Mouse (Mus musculus) midbrain, embryonic 12.5 days (tissue): ENCODE results near the gene Mllt10. TPM values are rescaled to one million over a fixed set of nuclear protein-coding genes. Genes with fewer than 3 reads are reported as not detected.

ENCODE experiments used
- ATAC-seq: fragments of 200-750 bp; cut with Nextera tagmentation; 2 replicates; pipeline ENCODE4 v1.8.0; 2017; ENCODE audit warnings: low read depth, moderate TSS enrichment, moderate library complexity; ENCODE audit not compliant: low FRiP score
- H3K27ac ChIP-seq: fragments of 300-500 bp; sonication (generic); replicated peaks from 2 replicates; pipeline ENCODE4 v1.5.1; 2016; ENCODE audit warnings: mild to moderate bottlenecking
- H3K27me3 ChIP-seq: fragments of 300-500 bp; sonication (generic); 2 replicates; pipeline ENCODE4 v1.6.1; 2016; ENCODE audit warnings: mild to moderate bottlenecking
- H3K36me3 ChIP-seq: fragments of 300-500 bp; sonication (generic); 2 replicates; pipeline ENCODE4 v1.6.1; 2016
- H3K4me1 ChIP-seq: fragments of 300-500 bp; sonication (generic); 2 replicates; pipeline ENCODE4 v1.6.1; 2016
- H3K4me2 ChIP-seq: fragments of 300-500 bp; sonication (generic); replicated peaks from 2 replicates; pipeline ENCODE4 v1.6.1; 2016; ENCODE audit warnings: mild to moderate bottlenecking, moderate library complexity
- H3K4me3 ChIP-seq: fragments of 300-500 bp; sonication (generic); 2 replicates; pipeline ENCODE4 v1.5.1; 2016; ENCODE audit warnings: mild to moderate bottlenecking
- H3K9ac ChIP-seq: fragments of 300-500 bp; sonication (generic); replicated peaks from 2 replicates; pipeline ENCODE4 v1.6.1; 2016; ENCODE audit warnings: mild to moderate bottlenecking, moderate library complexity
- H3K9me3 ChIP-seq: fragments of 300-500 bp; sonication (generic); 2 replicates; pipeline ENCODE4 v1.6.1; 2016; ENCODE audit warnings: mild to moderate bottlenecking
- WGBS: fragments of 180-500 bp; shearing (Covaris S2); methylation state at CpG from one replicate; pipeline ENCODE4 v1.1.7; 2016; 5-methylcytosine and 5-hydroxymethylcytosine counted together
- polyA plus RNA-seq: library from polyadenylated mRNA; unstranded; fragments of >200 nt; fragmentation: Nextera tagmentation; extraction: Ambion mirVana; gene quantifications from 2 replicates; pipeline ENCODE4 v1.2.1, GENCODE M21; 2016

Gene Mllt10
- polyA plus RNA-seq, 1 experiment from 2014 or later, result 64.9 TPM

DNA sequence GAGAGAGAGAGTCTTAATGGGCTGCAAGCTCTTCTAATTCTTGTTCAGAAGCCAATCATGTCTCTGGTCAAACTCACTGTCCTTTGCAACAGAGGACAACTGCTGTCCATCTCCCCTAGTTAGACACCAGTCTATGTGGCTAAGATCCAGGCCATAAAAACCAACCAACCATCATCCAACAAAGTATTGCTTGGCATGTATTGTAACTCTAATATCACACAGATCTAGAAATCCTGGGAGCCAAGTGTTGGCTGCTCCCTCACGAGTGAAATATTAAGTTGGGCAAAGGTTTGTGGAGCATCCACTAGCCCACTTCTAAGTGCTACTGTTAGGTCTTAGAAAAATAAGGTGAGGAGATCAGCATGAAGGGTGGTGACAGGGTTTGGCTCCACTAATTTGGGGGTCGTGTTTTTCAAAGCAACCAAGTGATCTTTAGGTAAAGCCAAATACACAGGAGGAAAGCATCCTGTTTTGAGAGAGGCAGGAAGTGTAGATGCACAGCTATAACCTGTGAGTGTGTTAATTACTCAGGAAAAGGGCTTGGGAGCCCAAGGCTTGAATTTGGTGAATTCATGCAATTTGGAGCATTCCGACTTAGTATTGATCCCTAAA lies 16.8 kb upstream of the Mllt10 start:
- peak overlapping the region; percentile 96; the same call in 1 of the 2 replicates for H3K27ac ChIP-seq
- peak overlapping the region; percentile 99 for H3K4me3 ChIP-seq
- ATAC-seq, result no peak
- peaks cover 88% of the 10 kb centered on the region for H3K4me1 ChIP-seq
- 31% methylated on average over 3 of the region's 3 CpGs for WGBS
- no peaks in the 10 kb centered on the region for H3K36me3 ChIP-seq
- no peaks in the 10 kb centered on the region for H3K9me3 ChIP-seq
- H3K9ac ChIP-seq, result peak overlapping the region; percentile 91; the same call in 1 of the 2 replicates
- no peaks in the 10 kb centered on the region for H3K27me3 ChIP-seq
- peak overlapping the region; percentile 70 for H3K4me2 ChIP-seq

GRCm38 (mm10) chr2:18038895-18039371 lies 16.1 kb upstream of the Mllt10 start:
- H3K27me3 ChIP-seq, result no peaks in the 10 kb centered on the region
- H3K4me3 ChIP-seq, result peak overlapping the region; percentile 99
- peak overlapping the region; percentile 70 for H3K4me2 ChIP-seq
- H3K36me3 ChIP-seq, result no peaks in the 10 kb centered on the region
- H3K4me1 ChIP-seq, result peaks cover 82% of the 10 kb centered on the region
- no peaks in the 10 kb centered on the region for H3K9me3 ChIP-seq
- H3K9ac ChIP-seq, result peak overlapping the region; percentile 91
- ATAC-seq, result no peak
- H3K27ac ChIP-seq, result peak overlapping the region; percentile 96
- WGBS, result 8% methylated on average over 10 of the region's 10 CpGs

GRCm38 (mm10) chr2:18039566-18040290 lies 15.3 kb upstream of the Mllt10 start:
- ATAC-seq, result peak; percentile 28
- Histone ChIP-seq H3K27ac (peak overlapping the region; percentile 96), H3K4me3 (peak overlapping the region; percentile 99), H3K4me2 (peak overlapping the region; percentile 70), H3K4me1 (peaks cover 74% of the 10 kb centered on the region), H3K9ac (peak overlapping the region; percentile 91), H3K36me3 (no peaks in the 10 kb centered on the region), H3K27me3 (no peaks in the 10 kb centered on the region), H3K9me3 (no peaks in the 10 kb centered on the region)
- WGBS, result under 1% methylated on average over 46 of the region's 46 CpGs

- Histone ChIP-seq H3K27me3 (no peaks in the 10 kb centered on the region), H3K4me3 (peak overlapping the region; percentile 99), H3K9me3 (no peaks in the 10 kb centered on the region), H3K4me2 (peak overlapping the region; percentile 70), H3K9ac (peak overlapping the region; percentile 91), H3K27ac (peak overlapping the region; percentile 96), H3K4me1 (peaks cover 68% of the 10 kb centered on the region), H3K36me3 (no peaks in the 10 kb centered on the region)
- WGBS, result 3% methylated on average over 27 of the region's 27 CpGs
- peak; percentile 39 for ATAC-seq
Observed at GRCm38 (mm10) chr2:18040347-18041160, 14.5 kb upstream of the Mllt10 start.

GRCm38 (mm10) chr2:18041199-18041885 lies 13.7 kb upstream of the Mllt10 start:
- no peaks in the 10 kb centered on the region for H3K27me3 ChIP-seq
- H3K27ac ChIP-seq, result peak overlapping the region; percentile 96
- no peaks in the 10 kb centered on the region for H3K9me3 ChIP-seq
- peak; percentile 92 for ATAC-seq
- H3K4me1 ChIP-seq, result peaks cover 65% of the 10 kb centered on the region
- peak overlapping the region; percentile 99 for H3K4me3 ChIP-seq
- under 1% methylated on average over 14 of the region's 14 CpGs for WGBS
- H3K36me3 ChIP-seq, result no peaks in the 10 kb centered on the region
- H3K4me2 ChIP-seq, result peak overlapping the region; percentile 70
- H3K9ac ChIP-seq, result peak overlapping the region; percentile 91

DNA sequence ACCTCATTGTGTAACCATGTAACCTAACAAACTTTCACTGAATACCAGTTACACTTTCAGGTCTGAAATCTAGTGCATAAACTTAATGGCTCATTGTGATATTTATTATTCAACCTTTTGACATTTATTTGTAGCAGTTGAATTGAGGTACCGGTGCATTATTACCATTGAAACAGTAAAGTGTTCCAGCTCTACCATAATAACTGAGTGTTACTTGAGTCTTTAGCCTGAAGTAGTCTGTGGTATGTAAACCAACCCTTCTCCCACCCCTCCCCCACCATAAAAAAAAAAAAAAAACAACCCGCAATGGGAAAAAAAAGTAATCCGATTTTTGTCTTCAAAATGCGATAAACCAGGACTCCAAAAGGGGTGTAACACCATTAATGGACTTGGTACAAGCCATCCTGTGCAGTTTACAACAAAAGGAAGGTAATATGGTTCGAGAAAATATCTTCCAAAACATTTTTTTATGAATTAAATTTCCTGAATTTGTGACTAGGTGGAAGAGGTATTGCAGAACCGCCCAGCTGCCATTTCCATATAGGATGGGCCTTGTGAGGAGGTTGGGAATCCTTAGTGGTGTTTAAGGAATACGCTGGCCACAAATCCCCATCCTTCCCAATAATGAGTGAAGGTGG lies 9.8 kb upstream of the Mllt10 start:
- no peak for ATAC-seq
- 2% methylated on average over 7 of the region's 7 CpGs for WGBS
- Histone ChIP-seq H3K4me2 (peak overlapping the region; percentile 70), H3K4me1 (peaks cover 38% of the 10 kb centered on the region), H3K27ac (peak overlapping the region; percentile 100), H3K36me3 (no peaks in the 10 kb centered on the region), H3K9me3 (no peaks in the 10 kb centered on the region), H3K4me3 (peak overlapping the region; percentile 99), H3K27me3 (no peaks in the 10 kb centered on the region), H3K9ac (peak overlapping the region; percentile 100)

DNA sequence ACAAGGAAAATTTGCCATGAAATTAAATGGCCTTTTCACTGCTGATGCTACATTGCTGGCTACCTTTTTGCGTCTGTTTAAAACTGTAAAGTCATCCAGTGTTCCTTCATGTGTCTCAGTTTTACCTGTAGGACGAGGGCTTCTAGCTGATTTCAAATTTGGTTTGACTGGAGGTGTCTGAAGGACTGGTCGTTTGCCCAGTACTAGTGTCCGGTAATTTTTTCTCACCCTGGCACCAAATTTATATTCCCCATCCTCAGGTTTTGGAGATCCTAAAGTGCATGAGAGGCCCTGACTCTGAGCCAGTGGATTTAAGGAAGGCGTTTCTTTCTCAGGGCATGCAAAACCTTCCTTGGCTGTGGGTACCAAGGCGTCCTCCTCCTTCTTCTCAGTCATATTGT lies 9.3 kb upstream of the Mllt10 start:
- peak overlapping the region; percentile 70 for H3K4me2 ChIP-seq
- 2% methylated on average over 6 of the region's 6 CpGs for WGBS
- ATAC-seq, result no peak
- peak overlapping the region; percentile 100 for H3K27ac ChIP-seq
- H3K9me3 ChIP-seq, result no peaks in the 10 kb centered on the region
- H3K27me3 ChIP-seq, result no peaks in the 10 kb centered on the region
- H3K36me3 ChIP-seq, result no peaks in the 10 kb centered on the region
- H3K4me1 ChIP-seq, result peaks cover 37% of the 10 kb centered on the region
- H3K9ac ChIP-seq, result peak overlapping the region; percentile 100
- H3K4me3 ChIP-seq, result peak overlapping the region; percentile 99

GRCm38 (mm10) chr2:18046186-18046585 lies 8.9 kb upstream of the Mllt10 start:
- H3K27me3 ChIP-seq, result no peaks in the 10 kb centered on the region
- H3K9ac ChIP-seq, result peak overlapping the region; percentile 100
- peaks cover 34% of the 10 kb centered on the region for H3K4me1 ChIP-seq
- WGBS, result 0% methylated on average over 4 of the region's 4 CpGs
- H3K9me3 ChIP-seq, result no peaks in the 10 kb centered on the region
- H3K4me3 ChIP-seq, result peak overlapping the region; percentile 99
- ATAC-seq, result no peak
- H3K27ac ChIP-seq, result peak overlapping the region; percentile 100
- no peaks in the 10 kb centered on the region for H3K36me3 ChIP-seq
- peak overlapping the region; percentile 70 for H3K4me2 ChIP-seq

DNA sequence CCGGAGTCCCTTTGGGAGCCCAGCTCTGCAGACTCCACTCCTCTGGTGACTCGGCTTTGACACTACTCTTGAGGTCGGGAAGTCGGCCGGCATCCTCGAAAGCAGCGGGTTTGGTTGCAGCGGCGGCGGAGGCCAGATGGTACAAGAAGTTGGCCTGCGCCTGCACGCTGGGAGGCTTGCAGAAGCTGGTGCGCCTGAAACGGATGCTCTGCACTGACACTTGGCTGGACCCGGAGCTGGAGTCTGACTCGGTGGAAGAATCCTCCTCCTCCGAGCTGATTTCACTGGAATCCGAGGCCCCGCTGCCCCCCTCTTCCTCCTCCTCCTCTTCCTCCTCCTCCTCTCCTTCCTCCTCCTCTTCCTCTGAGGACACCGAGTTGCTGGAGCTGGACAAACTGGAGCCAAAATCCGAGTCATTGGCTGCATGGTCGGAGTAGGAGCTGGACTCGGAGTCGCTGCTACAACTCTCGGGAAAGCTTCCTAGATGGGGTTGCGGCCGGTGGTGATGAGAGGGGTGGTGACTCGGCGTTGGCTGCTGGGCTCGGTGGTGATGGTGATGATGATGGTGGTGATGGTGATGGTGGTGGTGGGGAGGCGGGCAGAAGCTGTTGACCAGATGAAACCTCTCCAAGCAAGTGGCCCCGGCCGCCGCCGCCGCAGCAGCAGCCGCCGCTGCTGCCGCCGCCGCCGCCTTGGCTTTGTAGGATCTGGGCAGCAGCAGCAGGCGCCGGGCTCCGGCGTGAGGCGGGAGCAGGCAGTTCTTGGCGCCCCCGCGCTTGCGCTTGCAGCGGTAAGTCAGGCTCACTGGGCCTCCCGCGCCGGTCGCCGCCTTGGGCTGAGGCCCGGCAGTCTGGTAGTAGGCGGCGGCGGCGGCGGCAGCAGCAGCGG lies 8.0 kb upstream of the Mllt10 start:
- H3K9ac ChIP-seq, result peak overlapping the region; percentile 100
- H3K4me1 ChIP-seq, result peaks cover 33% of the 10 kb centered on the region
- no peak for ATAC-seq
- WGBS, result under 1% methylated on average over 63 of the region's 64 CpGs
- H3K9me3 ChIP-seq, result no peaks in the 10 kb centered on the region
- peak overlapping the region; percentile 70 for H3K4me2 ChIP-seq
- H3K36me3 ChIP-seq, result no peaks in the 10 kb centered on the region
- no peaks in the 10 kb centered on the region for H3K27me3 ChIP-seq
- H3K4me3 ChIP-seq, result peak overlapping the region; percentile 99
- H3K27ac ChIP-seq, result peak overlapping the region; percentile 100

- Histone ChIP-seq H3K4me2 (peak overlapping the region; percentile 70), H3K27ac (peak overlapping the region; percentile 100), H3K36me3 (no peaks in the 10 kb centered on the region), H3K9me3 (no peaks in the 10 kb centered on the region), H3K4me3 (peak overlapping the region; percentile 99), H3K27me3 (no peaks in the 10 kb centered on the region), H3K9ac (peak overlapping the region; percentile 100), H3K4me1 (peaks cover 32% of the 10 kb centered on the region)
- ATAC-seq, result peak; percentile 61
- WGBS, result under 1% methylated on average over 70 of the region's 70 CpGs
Observed at GRCm38 (mm10) chr2:18047646-18048452, 7.2 kb upstream of the Mllt10 start.
